Mouse (Mus musculus): ENCODE data around the gene Ripor2.

DNA sequence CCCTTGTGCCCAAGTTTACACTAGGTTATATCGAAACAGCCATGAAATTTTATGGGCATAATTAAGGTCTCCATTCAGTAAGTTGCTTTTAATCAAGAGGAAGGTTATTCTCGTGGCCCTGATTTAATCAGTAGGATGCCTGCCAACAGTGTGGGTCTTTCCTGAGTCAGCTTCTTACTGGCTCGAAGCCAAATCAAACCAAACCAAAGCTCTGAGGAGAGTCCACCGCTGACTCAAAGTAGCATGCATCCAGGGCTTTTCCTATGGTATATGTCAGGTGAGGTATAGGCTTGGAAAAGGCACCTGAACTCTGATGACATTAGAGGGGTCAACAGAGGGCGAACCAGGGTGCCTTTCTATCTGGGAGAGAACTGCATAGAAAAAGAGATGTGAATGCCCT, 199.9 kb downstream of the Ripor2 start:
- TF ChIP-seq TAL1 (IDR thresholded peaks at IDR 0.05; ENCODE audit: low read length): no peak
- no peak for TF ChIP-seq GATA1 (IDR thresholded peaks at IDR 0.05; ENCODE audit: low read length)

Measured in erythroblast, embryonic 14.5 days (primary cell).